Mouse (Mus musculus) lung, postnatal 0 days (tissue): ENCODE results near the gene Agfg1. TPM values are rescaled to one million over a fixed set of nuclear protein-coding genes. Genes with fewer than 3 reads are reported as not detected.

Experiments
- ATAC-seq: fragments of 200-750 bp; cut with Nextera tagmentation; 2 replicates; pipeline ENCODE4 v1.8.0; 2017; ENCODE audit warnings: moderate library complexity
- DNase-seq: peaks from one replicate; pipeline ENCODE4 v3.0.0-alpha.2; 2016; ENCODE audit warnings: low spot score
- H3K27ac ChIP-seq: fragments of 300-500 bp; sonication (generic); 2 replicates; pipeline ENCODE4 v1.5.1; 2014; ENCODE audit warnings: antibody characterized with exemption, mild to moderate bottlenecking, low read length, mixed read lengths
- H3K27me3 ChIP-seq: fragments of 300-500 bp; sonication (generic); replicated peaks from 2 replicates; pipeline ENCODE4 v1.6.1; 2014; ENCODE audit warnings: low read length, mixed read lengths; ENCODE audit not compliant: insufficient read depth
- H3K36me3 ChIP-seq: fragments of 300-500 bp; sonication (generic); 2 replicates; pipeline ENCODE4 v1.6.1; 2014; ENCODE audit warnings: low read length, mixed read lengths; ENCODE audit not compliant: insufficient read depth
- H3K4me1 ChIP-seq: fragments of 300-500 bp; sonication (generic); 2 replicates; pipeline ENCODE4 v1.6.1; 2014; ENCODE audit warnings: antibody characterized with exemption, low read depth, low read length, mixed read lengths; ENCODE audit not compliant: insufficient read depth
- H3K4me2 ChIP-seq: fragments of 300-500 bp; sonication (generic); replicated peaks from 2 replicates; pipeline ENCODE4 v1.6.1; 2014; ENCODE audit warnings: low read depth, mild to moderate bottlenecking, low read length, moderate library complexity, mixed read lengths
- H3K4me3 ChIP-seq: fragments of 300-500 bp; sonication (generic); 2 replicates; pipeline ENCODE4 v1.5.1; 2014; ENCODE audit warnings: low read depth, low read length
- H3K9ac ChIP-seq: fragments of 300-500 bp; sonication (generic); replicated peaks from 2 replicates; pipeline ENCODE4 v1.6.1; 2014; ENCODE audit warnings: low read depth, mild to moderate bottlenecking
- H3K9me3 ChIP-seq: fragments of 300-500 bp; sonication (generic); 2 replicates; pipeline ENCODE4 v1.6.1; 2016; ENCODE audit warnings: low read length, mixed read lengths
- CTCF ChIP-seq: IDR thresholded peaks from 2 replicates; pipeline ENCODE4 v1.5.1; 2016; ENCODE audit warnings: antibody characterized with exemption, mild to moderate bottlenecking
- EP300 ChIP-seq: IDR thresholded peaks from 2 replicates; pipeline ENCODE4 v1.6.1; 2016; ENCODE audit warnings: antibody characterized with exemption, mild to moderate bottlenecking, control low read depth
- WGBS: fragments of 180-500 bp; shearing (Covaris S2); extraction: QIAGEN DNeasy Blood & Tissue Kit; methylation state at CpG from one replicate; pipeline ENCODE4 v1.1.7; 2014; 5-methylcytosine and 5-hydroxymethylcytosine counted together
- polyA plus RNA-seq: library from polyadenylated mRNA; unstranded; fragments of >200 nt; fragmentation: Nextera tagmentation; extraction: Ambion mirVana; gene quantifications from 2 replicates; pipeline ENCODE4 v1.2.1, GENCODE M21; 2015

Agfg1 gene
- polyA plus RNA-seq, 1 experiment from 2014 or later: 28.3 TPM

GRCm38 (mm10) chr1:82826911-82827310 is 12.4 kb upstream of the Agfg1 start:
- Histone ChIP-seq H3K4me2 (no peak overlapping the region), H3K36me3 (no peaks in the 10 kb centered on the region), H3K4me1 (no peaks in the 10 kb centered on the region), H3K4me3 (no peak overlapping the region), H3K9me3 (no peaks in the 10 kb centered on the region), H3K27ac (no peak overlapping the region), H3K27me3 (no peaks in the 10 kb centered on the region), H3K9ac (no peak overlapping the region)
- no peak for TF ChIP-seq CTCF
- no peak for TF ChIP-seq EP300
- 33% methylated on average over 5 of the region's 5 CpGs for WGBS
- ATAC-seq (no peak), DNase-seq (no peak)

- 94% methylated on average over 1 of the region's 1 CpGs for WGBS
- Histone ChIP-seq H3K9ac (no peak overlapping the region), H3K4me2 (no peak overlapping the region), H3K4me1 (no peaks in the 10 kb centered on the region), H3K4me3 (no peak overlapping the region), H3K9me3 (no peaks in the 10 kb centered on the region), H3K36me3 (no peaks in the 10 kb centered on the region), H3K27me3 (no peaks in the 10 kb centered on the region), H3K27ac (no peak overlapping the region)
- ATAC-seq (no peak), DNase-seq (no peak)
- TF ChIP-seq CTCF (no peak), EP300 (no peak)
These were observed 8.5 kb upstream of the Agfg1 start for GRCm38 (mm10) chr1:82830771-82831170.

GRCm38 (mm10) chr1:82831547-82832240 is 7.6 kb upstream of the Agfg1 start:
- no peaks in the 10 kb centered on the region for H3K9me3 ChIP-seq
- H3K4me2 ChIP-seq: no peak overlapping the region
- no peaks in the 10 kb centered on the region for H3K4me1 ChIP-seq
- WGBS: 60% methylated on average over 9 of the region's 9 CpGs
- peak; percentile 91 for ATAC-seq
- H3K4me3 ChIP-seq: no peak overlapping the region
- H3K36me3 ChIP-seq: no peaks in the 10 kb centered on the region
- H3K27me3 ChIP-seq: no peaks in the 10 kb centered on the region
- TF ChIP-seq CTCF (no peak), EP300 (no peak)
- peak; percentile 52 for DNase-seq
- no peak overlapping the region for H3K9ac ChIP-seq
- no peak overlapping the region for H3K27ac ChIP-seq

GRCm38 (mm10) chr1:82832495-82833021 is 6.7 kb upstream of the Agfg1 start:
- Histone ChIP-seq H3K36me3 (no peaks in the 10 kb centered on the region), H3K27me3 (no peaks in the 10 kb centered on the region), H3K27ac (no peak overlapping the region), H3K4me3 (no peak overlapping the region), H3K4me2 (no peak overlapping the region), H3K9me3 (no peaks in the 10 kb centered on the region), H3K9ac (no peak overlapping the region), H3K4me1 (no peaks in the 10 kb centered on the region)
- 72% methylated on average over 11 of the region's 11 CpGs for WGBS
- TF ChIP-seq CTCF: no peak
- TF ChIP-seq EP300: no peak
- no peak for DNase-seq
- no peak for ATAC-seq

- Histone ChIP-seq H3K27me3 (no peaks in the 10 kb centered on the region), H3K27ac (no peak overlapping the region), H3K4me1 (no peaks in the 10 kb centered on the region), H3K4me3 (no peak overlapping the region), H3K9me3 (no peaks in the 10 kb centered on the region), H3K36me3 (no peaks in the 10 kb centered on the region), H3K4me2 (no peak overlapping the region), H3K9ac (no peak overlapping the region)
- no peak for ATAC-seq
- TF ChIP-seq EP300 (no peak), CTCF (no peak)
- WGBS: 78% methylated on average over 2 of the region's 2 CpGs
- DNase-seq: no peak
These were observed 5.8 kb upstream of the Agfg1 start for GRCm38 (mm10) chr1:82833501-82833900.

GRCm38 (mm10) chr1:82834572-82834971 is 4.7 kb upstream of the Agfg1 start:
- H3K4me3 ChIP-seq: no peak overlapping the region
- no peak overlapping the region for H3K4me2 ChIP-seq
- ATAC-seq (no peak), DNase-seq (no peak)
- no peak overlapping the region for H3K9ac ChIP-seq
- no peak for TF ChIP-seq CTCF
- no peak for TF ChIP-seq EP300
- H3K27me3 ChIP-seq: no peaks in the 10 kb centered on the region
- WGBS: 44% methylated on average over 8 of the region's 8 CpGs
- no peaks in the 10 kb centered on the region for H3K9me3 ChIP-seq
- peaks cover 4% of the 10 kb centered on the region; the same call in 1 of the 2 replicates for H3K4me1 ChIP-seq
- H3K36me3 ChIP-seq: no peaks in the 10 kb centered on the region
- no peak overlapping the region for H3K27ac ChIP-seq
